Mouse (Mus musculus): Measurements from ENCODE around the gene Arl16.

- no peak for TF ChIP-seq POLR2A (IDR thresholded peaks at IDR 0.05; ENCODE audit: insufficient read depth, low read length)
- TF ChIP-seq CTCF (IDR thresholded peaks at IDR 0.05; ENCODE audit: low read depth, low read length) = no peak
- TF ChIP-seq EP300 (IDR thresholded peaks at IDR 0.05; ENCODE audit: insufficient read depth, low read depth, low read length) = no peak
These were observed 31.5 kb upstream of the Arl16 start for GRCm38 (mm10) chr11:120498891-120499290.
